Mouse (Mus musculus): ENCODE data around the gene Nos2.
A peak's percentile ranks its signal among the peaks of the same experiment; 100 is the strongest.

Nos2 gene

DNA sequence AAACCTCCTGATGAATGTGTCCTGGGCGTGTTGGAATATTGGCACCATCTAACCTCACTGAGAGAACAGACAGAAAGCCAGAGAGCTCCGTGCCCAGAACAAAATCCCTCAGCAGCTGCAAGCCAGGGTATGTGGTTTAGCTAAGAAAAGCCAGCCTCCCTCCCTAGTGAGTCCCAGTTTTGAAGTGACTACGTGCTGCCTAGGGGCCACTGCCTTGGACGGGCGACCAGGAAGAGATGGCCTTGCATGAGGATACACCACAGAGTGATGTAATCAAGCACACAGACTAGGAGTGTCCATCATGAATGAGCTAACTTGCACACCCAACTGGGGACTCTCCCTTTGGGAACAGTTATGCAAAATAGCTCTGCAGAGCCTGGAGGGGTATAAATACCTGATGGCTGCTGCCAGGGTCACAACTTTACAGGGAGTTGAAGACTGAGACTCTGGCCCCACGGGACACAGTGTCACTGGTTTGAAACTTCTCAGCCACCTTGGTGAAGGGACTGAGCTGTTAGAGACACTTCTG, at the start of gene Nos2:
Nos2 (plus strand) TSS at position 377 of the 529 bp plus-strand sequence.
- DNase-seq: no peak

DNA sequence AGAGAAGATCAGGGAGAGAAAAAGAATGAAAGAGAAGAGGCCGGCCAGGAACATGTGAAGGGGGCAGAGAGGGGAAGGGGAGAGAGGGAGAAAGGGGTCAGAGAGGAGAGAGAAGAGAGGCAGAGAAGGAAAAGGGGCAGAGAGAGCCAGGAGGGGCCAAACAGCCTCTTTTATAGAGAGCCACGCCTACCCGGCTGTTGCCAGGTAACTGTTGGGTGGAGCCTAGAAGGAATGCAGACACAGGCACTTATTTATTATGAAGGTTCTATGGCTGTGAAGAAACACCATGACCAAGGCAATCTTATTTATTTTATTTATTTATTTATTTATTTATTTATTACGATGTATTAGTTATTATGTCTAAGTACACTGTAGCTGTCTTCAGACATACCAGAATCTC, 49.7 kb upstream of the Nos2 start:
- no peak for DNase-seq

DNA sequence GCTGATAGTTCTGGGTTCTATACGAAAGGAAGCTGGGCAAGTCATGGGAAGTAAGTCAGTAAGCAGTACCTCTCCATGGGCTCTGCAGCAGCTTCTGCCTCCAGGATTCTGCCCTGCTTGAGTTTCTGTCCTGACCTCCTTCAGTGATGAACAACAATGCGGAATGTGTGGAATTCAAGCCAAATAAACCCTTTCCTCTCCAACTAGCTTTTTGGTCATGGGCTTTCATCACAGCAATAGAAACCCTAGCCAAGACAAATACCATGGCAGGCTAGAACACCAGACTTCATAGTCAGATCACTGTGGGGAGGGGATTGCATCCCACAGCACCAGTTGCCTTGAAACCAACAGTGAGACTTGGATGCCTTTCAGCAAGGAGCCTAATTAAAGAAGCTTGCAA, 47.8 kb upstream of the Nos2 start:
- DNase-seq: no peak

DNA sequence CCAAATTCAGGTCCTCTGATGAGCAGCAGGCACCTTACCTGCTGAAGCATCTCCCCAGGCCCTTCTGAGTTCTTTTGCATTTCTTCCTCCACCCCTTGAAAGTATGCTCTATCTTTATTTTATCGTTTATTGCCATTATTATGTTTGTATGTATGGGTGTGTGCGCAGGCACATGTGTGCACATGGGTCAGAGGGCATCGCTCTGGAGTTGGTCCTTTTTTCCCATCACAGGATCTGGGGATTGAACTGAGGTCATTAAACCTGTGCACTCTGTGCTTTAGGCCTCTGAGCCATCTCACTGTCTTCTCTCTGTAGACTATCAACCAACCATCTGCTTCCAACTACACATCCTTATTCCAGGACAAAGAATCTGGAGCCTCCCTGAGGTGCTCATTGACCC, 40.9 kb upstream of the Nos2 start:
- no peak for DNase-seq

DNA sequence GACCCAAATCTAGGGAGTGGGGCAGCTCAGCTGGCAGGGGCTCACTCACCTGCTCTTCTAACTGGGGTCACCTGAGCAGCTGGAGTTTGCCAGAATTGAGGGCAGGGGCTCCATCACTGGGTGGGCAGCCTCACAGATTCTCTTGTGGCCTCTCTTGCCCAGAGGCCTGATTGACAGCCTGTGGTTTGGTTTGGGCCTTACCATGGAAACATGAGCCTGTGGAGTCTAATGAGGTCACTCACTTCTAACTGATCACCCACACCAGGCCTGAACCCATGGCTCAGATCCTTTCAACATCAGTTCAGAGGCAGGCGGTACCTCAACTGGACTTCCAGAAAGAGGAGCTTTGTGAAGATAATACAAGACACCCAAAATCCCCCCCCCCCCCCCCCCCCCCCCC, 33.9 kb upstream of the Nos2 start:
- peak; percentile 9 to 11 for DNase-seq

DNA sequence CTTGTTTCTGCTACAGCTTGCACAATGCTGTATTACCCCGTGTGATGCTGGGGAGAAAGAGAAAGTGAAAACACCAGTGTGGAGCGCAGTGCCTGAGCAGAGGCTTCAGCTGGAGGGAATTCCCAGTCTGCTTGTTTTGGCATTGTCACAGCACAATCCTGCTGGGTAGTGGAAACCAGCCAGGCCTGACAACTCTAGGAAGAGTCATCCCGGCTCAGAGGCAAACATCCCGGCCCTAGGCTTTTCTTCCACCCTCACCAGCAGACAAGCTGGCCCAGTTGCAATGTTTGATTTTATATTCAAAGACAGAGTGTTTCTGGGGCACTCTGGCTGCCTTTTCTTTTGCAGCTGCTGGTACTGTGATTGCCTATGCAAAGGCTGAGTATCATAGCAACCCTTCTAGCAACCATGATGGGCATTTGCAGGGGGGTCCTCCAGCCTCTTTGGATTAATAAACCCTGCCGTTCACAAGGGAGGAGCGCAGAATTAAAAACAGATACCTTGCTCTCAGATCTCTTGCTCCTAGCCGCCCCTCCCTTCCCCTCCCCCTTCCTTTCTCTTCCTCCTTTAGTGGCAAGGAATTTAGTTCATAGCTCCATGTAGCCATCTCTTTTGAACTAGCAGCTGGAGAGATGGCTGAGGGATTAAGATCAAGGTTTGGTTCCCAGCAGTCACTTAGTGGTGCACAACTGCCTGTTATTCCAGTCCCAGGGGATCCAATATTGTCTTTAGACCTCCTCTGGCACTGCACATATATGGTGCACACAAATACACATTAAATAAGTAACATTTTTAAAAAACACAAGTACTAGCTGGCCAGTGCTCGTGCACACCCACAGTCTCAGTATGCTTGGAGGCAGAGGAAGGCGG, 33.2 kb upstream of the Nos2 start:
- DNase-seq: peak; percentile 88 to 91

DNA sequence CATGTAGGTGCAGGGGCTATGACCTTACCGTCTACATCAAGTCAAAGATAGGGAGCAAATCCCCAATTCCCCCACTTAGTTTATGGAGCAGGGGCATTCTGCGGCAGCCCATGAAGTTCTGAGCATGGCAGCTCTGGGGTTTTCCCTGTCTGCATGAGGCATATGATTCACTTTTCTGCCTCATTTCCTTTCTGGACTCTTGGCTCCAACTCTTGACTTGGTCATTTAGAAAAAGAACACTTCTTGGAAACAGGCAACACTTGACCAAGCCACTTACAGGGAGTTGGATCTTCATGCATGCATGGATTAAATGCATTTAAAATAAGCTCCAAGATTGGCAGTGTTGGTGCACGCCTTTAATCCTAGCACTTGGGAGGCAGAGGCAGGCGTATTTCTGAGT, 31.4 kb upstream of the Nos2 start:
- peak; percentile 11 to 12 for DNase-seq

DNA sequence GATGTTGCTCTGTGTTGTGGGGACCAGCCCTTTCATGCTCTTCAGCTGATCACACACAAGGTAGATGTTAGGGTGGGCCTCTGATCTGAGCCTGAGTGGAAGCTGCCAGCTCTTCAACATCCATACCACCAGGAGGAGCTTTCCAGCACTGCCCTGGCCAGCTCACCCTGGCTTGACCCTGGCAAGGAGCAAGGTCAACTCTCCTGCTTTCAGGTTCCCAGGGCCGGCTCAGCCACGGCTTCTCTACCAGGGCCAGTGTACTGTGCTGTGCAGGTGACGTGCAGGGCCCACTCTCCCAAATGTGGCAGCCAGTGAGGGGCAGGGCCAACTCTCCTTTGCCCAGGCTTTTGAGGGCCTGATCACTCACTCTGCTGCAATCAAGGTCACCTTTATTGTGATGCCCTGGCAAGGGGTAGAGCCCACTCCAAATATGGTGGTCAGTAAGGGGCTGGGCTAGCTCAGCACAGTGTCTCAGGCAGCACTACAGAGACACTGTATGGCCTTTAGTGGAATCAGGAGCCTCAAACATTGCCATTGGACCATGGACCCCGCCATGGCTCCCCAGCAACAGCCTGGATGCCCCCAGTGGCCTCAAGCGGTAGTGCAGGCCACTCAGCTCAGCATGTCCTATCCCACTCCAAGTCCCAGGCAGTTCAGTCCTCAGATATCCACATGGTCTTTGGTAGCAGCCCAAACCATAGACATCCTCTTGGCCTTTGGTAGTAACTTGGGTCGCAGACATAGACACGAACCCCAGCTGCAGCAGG, 24.0 kb upstream of the Nos2 start:
- peak; percentile 43 to 51 for DNase-seq

DNA sequence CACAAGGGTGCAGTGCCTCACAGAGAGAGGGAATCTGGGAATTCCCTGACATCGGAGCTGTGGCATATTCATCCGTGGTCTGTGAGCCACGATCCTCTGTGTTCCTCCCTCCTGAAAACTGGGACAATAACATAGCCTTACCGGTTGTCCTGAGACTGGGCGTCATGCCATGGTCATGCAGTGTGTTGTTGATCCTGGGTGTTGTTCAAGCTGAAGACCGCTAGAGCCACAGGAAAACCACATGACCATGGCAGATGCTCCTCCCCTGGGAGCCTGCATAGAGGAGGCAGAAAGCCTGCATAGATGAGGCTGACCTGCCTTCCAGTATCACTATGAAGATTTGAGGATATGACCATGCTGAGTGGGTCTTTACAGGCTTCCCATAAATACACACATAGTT, 5.1 kb upstream of the Nos2 start:
- DNase-seq: peak; percentile 62 to 64

DNA sequence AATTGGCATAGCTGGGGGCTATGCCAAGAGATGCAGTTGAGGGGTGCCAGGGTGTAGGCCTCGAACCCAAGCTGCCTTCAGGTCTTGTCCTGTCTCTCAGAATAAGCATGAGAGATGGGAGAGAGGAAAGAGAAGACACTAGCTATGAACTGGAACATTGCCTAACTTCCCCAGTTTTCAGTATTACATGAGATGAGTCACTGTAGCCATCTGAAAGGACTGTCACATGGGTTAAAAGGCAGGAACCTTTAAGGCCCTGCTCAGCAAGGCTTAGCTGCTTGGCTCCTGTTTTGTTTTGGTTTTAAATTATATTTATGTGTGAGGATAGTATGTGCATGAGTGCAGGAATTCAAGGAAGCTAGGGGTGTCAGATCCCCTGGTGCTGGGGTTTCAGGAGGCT, 4.2 kb upstream of the Nos2 start:
- DNase-seq: no peak

DNA sequence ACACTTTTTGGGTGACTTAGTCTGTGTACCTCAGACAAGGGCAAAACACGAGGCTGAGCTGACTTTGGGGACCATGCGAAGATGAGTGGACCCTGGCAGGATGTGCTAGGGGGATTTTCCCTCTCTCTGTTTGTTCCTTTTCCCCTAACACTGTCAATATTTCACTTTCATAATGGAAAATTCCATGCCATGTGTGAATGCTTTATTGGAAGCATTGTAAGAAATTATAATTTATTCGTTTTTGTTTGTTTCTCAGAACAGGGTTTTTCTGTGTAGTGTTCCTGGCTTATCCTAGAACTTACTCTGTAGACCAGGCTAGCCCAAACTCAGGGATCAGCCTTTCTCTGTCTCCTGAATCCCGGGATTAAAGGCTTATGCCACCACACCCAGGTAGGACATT, 842 bp upstream of the Nos2 start:
- DNase-seq: no peak

DNA sequence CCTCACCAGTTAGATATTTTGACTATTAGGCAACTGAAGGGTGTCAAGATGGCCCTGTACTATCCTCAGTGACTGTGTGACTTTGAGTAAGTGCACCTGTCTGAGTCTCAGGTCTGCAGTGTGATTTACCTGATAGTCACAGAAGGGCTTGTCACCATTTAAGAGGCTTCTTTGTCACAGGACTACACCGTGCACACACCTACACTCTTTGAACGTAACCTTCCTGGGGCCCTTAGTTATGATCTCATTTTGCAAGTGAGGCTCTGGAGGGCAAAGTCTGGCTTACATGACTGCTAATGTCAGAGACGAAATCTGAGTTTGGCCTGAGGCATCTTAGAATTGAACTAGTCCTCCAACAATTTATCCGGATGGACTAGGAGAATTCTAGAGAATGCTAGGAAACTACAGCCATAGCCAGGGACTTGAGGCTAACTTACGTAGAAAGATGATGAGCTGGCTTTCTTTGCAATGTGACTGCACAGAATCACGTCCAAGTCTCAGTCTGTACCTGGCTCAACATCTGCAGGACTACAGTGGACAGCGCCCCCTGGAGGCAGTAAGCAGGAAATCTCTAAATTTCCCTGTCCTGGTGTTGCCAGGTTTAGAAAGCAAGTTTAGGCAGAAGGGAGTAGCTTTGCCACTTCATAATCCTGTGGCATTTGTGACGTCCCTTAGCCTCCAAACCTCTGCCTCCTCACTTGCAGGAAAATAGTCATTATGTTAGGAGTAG, 2.3 kb downstream of the Nos2 start:
- peak; percentile 28 to 32 for DNase-seq

DNA sequence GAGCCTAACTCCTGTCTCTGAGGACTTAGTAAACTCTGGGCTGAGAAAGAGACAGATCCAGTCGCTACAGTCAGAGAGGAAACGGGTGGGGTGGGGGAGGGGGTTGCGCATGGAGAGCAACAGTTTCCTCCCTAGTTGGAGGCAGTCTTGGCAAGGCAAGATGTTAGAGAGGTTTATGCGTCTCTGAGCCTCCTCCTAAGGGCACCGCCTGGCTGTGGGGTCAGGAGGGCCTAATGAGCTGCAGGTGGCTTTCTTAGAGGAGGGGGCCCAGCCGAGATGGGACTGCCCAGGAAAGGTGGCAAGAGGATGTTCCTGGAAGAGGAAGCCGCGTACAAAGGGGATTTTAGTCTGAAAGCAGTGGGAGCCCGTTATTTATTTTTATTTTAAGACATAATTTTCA, 3.5 kb downstream of the Nos2 start:
- no peak for DNase-seq

DNA sequence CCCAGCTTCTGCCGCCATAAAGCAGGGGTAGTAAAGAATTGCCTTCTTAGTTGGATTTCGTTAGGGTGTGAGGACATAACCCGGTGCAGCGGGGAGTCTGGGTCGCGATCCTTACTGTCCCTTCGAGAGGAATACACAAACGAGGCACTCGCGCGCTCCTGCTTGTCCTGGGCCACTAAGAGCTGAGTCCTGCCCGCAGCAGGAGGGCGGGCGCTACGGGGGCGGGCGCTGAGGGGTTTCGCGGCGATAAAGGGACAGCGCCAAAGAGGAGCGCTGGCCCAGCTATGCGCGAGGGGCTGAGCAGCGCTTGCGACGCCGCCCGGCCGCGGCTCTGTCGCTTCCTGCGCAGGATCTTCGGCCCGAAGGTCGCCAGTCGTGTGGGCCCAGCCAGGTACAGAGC, 4.3 kb downstream of the Nos2 start:
- DNase-seq: peak; percentile 19 to 30

DNA sequence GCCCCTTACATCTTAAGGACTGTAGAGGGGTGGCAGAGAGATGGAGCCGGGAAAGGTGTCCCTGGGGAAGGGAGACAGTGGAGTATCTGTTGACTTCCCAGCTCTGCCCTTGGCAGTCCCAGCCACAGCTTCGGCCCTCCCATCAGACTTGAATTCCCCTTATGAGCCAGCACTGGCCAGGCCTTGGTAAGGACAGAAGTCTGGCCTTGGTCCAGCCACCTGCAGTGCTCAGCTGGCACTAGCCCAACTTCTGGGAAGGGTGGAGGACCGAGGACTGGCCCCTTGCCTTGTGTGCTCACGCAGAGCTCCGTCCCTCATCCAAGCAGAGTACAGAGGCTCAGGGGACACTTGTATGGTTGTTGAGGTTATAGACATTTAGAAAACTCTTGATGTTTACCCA, 8.8 kb downstream of the Nos2 start:
- peak; percentile 99 for DNase-seq

DNA sequence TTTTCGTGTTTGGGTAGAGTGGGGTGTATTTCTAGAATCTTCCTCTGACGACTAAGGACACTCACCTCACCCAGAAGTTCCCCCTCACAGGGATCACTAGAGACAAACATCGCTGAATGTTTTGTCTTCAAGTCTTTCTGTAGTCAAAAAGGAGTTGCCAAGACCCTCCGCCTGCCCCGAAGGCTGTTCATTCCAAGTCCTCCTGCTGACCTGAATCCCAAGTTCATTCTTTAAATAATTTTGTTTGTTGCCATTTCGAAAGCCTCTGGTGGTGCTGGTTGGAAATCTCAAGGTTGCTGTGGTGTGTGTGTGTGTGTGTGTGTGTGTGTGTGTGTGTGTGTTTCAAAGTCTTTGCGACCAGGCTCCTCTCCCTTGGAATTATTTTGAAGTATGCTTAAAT, 13.7 kb downstream of the Nos2 start:
- DNase-seq: no peak

DNA sequence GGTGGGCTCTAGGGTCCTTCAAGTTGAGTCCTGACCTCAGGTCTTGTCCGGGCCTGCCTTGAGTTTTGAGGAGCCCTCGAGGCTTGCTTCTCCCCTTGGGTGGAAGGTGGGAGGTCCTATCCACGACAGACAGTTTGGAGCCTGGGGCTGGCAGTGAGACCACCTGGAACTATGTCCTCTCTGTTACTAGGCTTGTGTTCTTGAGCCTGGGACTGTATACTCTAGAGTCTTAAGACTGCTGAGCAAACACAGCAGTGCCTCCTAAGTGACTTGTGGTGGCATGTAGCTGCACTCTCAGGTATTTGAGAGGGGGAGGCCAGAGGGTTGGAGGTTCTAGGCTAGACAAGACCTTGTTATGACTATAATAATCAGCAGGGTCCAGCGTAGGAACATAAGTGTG, 14.1 kb downstream of the Nos2 start:
- no peak for DNase-seq

DNA sequence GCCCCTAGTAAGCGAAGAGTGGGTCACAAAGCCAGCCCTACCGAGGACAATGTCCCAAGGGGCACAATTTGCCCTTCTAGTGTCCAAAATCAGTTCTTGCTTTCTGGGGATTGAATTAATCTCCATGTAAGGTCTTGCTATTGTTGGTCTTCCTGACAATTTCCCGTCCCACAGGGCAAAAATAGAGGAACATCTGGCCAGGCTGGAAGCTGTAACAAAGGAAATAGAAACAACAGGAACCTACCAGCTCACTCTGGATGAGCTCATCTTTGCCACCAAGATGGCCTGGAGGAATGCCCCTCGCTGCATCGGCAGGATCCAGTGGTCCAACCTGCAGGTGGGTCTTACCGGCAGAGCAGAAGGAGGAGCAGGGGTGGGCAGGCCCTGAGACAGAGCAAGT, 14.6 kb downstream of the Nos2 start:
- no peak for DNase-seq

DNA sequence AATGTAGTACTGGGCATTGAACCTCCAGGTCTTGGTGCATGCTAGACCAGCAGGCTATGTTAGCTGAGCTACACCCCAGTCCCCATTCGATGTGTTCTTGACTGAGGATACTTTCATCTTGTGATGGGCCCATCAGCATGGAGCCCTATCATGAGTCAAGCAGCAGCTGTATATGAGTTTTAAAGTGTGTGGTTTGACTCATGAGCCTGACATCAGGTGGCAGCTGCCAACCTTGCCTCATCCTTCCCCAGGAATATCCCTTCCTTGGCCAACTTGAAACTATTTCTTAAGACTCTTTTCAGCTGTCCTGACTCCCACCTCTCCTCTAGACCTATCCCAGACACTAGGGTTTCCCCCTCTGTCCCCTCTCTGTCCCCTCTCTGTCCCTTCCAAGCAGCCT, 22.5 kb downstream of the Nos2 start:
- no peak for DNase-seq

DNA sequence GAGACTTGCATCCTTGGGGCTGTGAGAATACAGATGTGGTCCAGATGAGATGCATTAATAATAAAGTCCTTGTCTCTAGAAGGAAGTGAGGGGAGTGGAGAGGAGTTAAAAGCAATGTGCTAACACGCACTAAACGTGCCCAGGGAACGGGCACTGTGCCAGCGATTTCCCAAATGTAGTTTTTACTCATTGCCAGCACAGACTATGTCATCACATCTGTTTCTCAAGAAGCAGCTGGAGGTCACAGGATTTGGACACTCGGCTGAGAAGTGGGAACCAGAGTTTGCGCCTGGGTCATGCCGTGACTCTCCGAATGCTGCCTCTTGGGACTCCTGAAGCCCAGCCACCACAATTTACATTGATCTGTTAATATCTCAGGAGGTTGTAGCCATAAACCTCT, 29.8 kb downstream of the Nos2 start:
- DNase-seq: no peak

DNA sequence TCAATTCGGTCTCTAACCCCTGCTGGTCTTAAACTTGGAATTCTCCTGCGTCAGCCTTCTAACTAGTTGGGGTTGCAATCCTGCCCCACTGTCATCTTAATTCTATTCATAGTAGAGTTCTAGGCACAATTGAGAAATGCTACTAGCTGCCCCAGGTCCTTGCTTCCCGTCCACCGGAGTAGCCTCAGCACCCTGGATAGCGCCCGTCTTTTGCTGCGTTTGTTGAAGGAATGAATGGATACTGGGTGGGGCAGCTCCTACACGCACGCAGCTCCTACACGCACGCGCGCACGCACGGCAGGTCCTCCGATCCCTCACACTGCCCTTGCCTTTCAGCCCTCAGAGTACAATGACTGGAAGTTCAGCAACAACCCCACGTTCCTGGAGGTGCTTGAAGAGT, 31.9 kb downstream of the Nos2 start:
- no peak for DNase-seq

DNA sequence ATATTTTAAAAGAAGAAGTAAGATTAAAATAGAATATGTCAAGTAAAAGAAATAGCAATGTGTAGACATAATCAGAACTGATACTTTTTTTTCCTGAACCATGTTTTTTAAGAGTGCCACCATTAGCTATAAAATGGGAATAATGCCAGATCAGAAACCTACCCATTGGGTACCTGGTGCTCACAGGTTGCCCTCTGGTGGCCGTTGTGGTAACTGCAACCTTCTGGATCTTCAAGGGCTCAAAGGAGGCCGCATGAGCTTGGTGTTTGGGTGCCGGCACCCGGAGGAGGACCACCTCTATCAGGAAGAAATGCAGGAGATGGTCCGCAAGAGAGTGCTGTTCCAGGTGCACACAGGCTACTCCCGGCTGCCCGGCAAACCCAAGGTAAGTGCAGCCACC, 35.7 kb downstream of the Nos2 start:
- DNase-seq: peak; percentile 91 to 95

DNA sequence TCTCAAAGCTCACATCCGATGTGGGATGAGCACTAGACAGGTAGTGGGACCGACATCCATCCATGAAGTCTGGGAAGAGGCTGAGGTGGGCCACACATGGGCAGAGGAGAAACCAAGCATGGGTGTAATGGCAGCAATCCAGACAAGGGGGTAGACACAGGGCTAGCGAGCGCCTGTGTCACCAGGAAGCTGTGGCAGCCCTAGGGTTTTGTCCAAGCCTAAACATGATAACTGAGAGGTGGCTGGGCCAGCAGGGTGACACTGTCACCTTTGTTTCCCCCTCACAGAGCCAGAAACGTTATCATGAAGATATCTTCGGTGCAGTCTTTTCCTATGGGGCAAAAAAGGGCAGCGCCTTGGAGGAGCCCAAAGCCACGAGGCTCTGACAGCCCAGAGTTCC, 38.8 kb downstream of the Nos2 start:
- no peak for DNase-seq

Measured in cerebellum, postnatal 10 days (tissue).